ENCODE assay signal across 10 mouse cellular contexts in the genomic region with DNA sequence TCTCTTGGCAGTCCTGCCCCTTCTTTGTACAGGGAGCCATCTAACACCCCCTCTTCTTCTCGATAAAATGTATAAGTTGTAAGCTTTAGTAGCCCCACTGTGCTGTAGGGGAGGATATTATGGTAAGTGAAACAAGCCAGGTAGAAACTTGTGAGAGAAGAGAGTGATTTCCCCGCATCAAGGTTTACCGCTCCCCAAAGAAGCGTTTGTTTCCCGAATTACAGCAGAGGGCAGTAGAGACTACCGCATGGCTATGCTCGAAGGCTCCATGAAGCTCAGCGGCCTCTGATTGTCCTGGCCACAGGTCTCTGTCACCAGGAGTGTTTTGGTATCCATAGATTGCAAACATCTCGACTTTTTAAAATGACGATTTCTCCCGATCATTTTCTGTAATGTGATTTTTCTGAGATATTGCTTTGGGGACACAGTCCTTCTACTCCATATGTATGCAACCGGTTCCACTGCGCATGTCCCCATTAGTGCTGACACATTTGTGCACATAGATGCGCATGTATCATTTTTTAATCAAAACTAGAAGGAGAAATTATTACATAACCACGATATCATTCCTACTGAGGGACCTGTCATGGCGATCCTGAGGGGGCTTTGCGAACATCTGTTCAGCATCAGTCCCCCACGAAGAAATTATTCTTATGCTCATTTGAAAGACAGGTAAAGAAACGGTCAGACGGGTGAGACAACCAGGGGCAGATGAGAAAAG. TPM values are rescaled to one million over a fixed set of nuclear protein-coding genes. Genes with fewer than 3 reads are reported as not detected.
DNase-seq lines count a peak whose midpoint lies in the region; ATAC-seq and TF ChIP-seq lines count a peak whose summit lies in the region.
"Had no signal": no experiment of that assay in that cellular context is flagged by ENCODE, and none has a peak within 500 bp of the region (broad histone marks: within the 10 kb centered on the region; RNA-seq: fewer than 3 reads in every experiment).

No protein-coding gene starts in this region.

- no peaks in the 10 kb centered on the region for H3K36me3 ChIP-seq in hindbrain, embryonic 12.5 days
- no peaks in the 10 kb centered on the region for H3K36me3 ChIP-seq in lung, embryonic 16.5 days (ENCODE audit: control insufficient read depth, insufficient read depth, low read length)

- no peak overlapping the region for H3K9ac ChIP-seq in hindbrain, embryonic 12.5 days
- no peak overlapping the region for H3K9ac ChIP-seq in lung, embryonic 16.5 days (ENCODE audit: low read length)

- no peak overlapping the region for H3K4me2 ChIP-seq in hindbrain, embryonic 12.5 days (replicated peaks)
- H3K4me2 ChIP-seq in lung, embryonic 16.5 days (ENCODE audit: low read depth, low read length): no peak overlapping the region

- no peak overlapping the region for H3K4me3 ChIP-seq in layer of hippocampus, adult 2 months
- no peak overlapping the region for H3K4me3 ChIP-seq in cortical plate, adult 2 months (ENCODE audit: insufficient read depth, low read length)
- H3K4me3 ChIP-seq in hindbrain, embryonic 12.5 days: no peak overlapping the region
- no peak overlapping the region for H3K4me3 ChIP-seq in lung, embryonic 16.5 days (ENCODE audit: low read length)

- H3K9me3 ChIP-seq in hindbrain, embryonic 12.5 days (replicated peaks): no peaks in the 10 kb centered on the region
- H3K9me3 ChIP-seq in lung, embryonic 16.5 days (ENCODE audit: control insufficient read depth, low read length): no peaks in the 10 kb centered on the region

- H3K4me1 ChIP-seq in cortical plate, adult 2 months (ENCODE audit: control insufficient read depth, insufficient read depth, low read length): no peaks in the 10 kb centered on the region
- peaks cover 8% of the 10 kb centered on the region for H3K4me1 ChIP-seq in hindbrain, embryonic 12.5 days
- H3K4me1 ChIP-seq in lung, embryonic 16.5 days (replicated peaks; ENCODE audit: control insufficient read depth, insufficient read depth, low read length): peaks cover 2% of the 10 kb centered on the region

- peaks cover 37% of the 10 kb centered on the region for H3K27me3 ChIP-seq in hindbrain, embryonic 12.5 days
- H3K27me3 ChIP-seq in lung, embryonic 16.5 days (ENCODE audit: control insufficient read depth, insufficient read depth, low read depth, low read length): peaks cover 23% of the 10 kb centered on the region

- no peak overlapping the region for H3K27ac ChIP-seq in layer of hippocampus, adult 2 months
- no peak overlapping the region for H3K27ac ChIP-seq in cortical plate, adult 2 months (ENCODE audit: insufficient read depth, low read length)
- H3K27ac ChIP-seq in hindbrain, embryonic 12.5 days: no peak overlapping the region
- H3K27ac ChIP-seq in lung, embryonic 16.5 days (ENCODE audit: low read length): no peak overlapping the region

- no peak for TF ChIP-seq POLR2A in cortical plate, adult 2 months (IDR thresholded peaks at IDR 0.05; ENCODE audit: extremely low read depth, insufficient read depth, low read length)

- TF ChIP-seq CTCF in layer of hippocampus, adult 2 months (conservative IDR thresholded peaks at IDR 0.05): peak; percentile 90
- TF ChIP-seq CTCF in cortical plate, adult 2 months (IDR thresholded peaks at IDR 0.05; ENCODE audit: extremely low read depth, insufficient read depth, low read length): peak; percentile 87

- WGBS in hindbrain, embryonic 12.5 days: 27% methylated on average over 20 of the region's 20 CpGs
- 32% methylated on average over 20 of the region's 20 CpGs for WGBS in lung, embryonic 16.5 days

- peak; percentile 60 for ATAC-seq in hindbrain, embryonic 12.5 days (ENCODE audit: low FRiP score)
- peak; percentile 51; the same call in 1 of the 2 replicates for ATAC-seq in lung, embryonic 16.5 days (ENCODE audit: low read depth)
- no peak for ATAC-seq in erythroblast, adult 5-6 weeks (replicated peaks; ENCODE audit: low FRiP score, poor library complexity, severe bottlenecking)

- DNase-seq in layer of hippocampus, adult 2 months (ENCODE audit: low spot score in 2 of 2): peak; percentile 29 to 62
- no peak for DNase-seq in layer of hippocampus, adult 9-11 months
- peak; percentile 71 for DNase-seq in R1 (ENCODE audit: low read depth, low spot score)
- peak; percentile 53 for DNase-seq in retina, postnatal 7 days (ENCODE audit: low read depth, low spot score)

RNA-seq across cellular contexts. Expression of a gene that starts 13.7 kb away (rescaled TPM):
- 100 to 1,000 TPM; 183 to 184 TPM for total RNA-seq in layer of hippocampus, adult 2 months (2021)
- 178 and 182 TPM in 2 replicates for polyA plus RNA-seq in cortical plate, adult 2 months (2012; rRNA removed)
- 615 and 624 TPM in 2 replicates for polyA plus RNA-seq in hindbrain, embryonic 12.5 days (2016; fragmentation: Nextera tagmentation; extraction: Ambion mirVana)
- 736 and 786 TPM in 2 replicates for polyA plus RNA-seq in lung, embryonic 16.5 days (2015; fragmentation: Nextera tagmentation; extraction: Ambion mirVana)
- 384 and 435 TPM in 2 replicates for total RNA-seq in erythroblast, adult 5-6 weeks (2015; ENCODE audit: low replicate concordance)
- 473 and 516 TPM in 2 replicates for total RNA-seq in erythroblast, adult 5-6 weeks (2017; ENCODE audit: low replicate concordance)

RNA-seq across cellular contexts. Expression of a gene that starts 26.7 kb away (rescaled TPM):
- not detected for total RNA-seq in layer of hippocampus, adult 2 months (2021)
- polyA plus RNA-seq in cortical plate, adult 2 months (2012; rRNA removed): not detected in 2 replicates
- 29.8 and 33.8 TPM in 2 replicates for polyA plus RNA-seq in hindbrain, embryonic 12.5 days (2016; fragmentation: Nextera tagmentation; extraction: Ambion mirVana)
- not detected in 2 replicates for polyA plus RNA-seq in lung, embryonic 16.5 days (2015; fragmentation: Nextera tagmentation; extraction: Ambion mirVana)
- total RNA-seq in erythroblast, adult 5-6 weeks (2015; ENCODE audit: low replicate concordance): not detected in 2 replicates
- total RNA-seq in erythroblast, adult 5-6 weeks (2017; ENCODE audit: low replicate concordance): not detected in 2 replicates
- total RNA-seq: layer of hippocampus, adult 8-10 months had no signal
- polyA plus RNA-seq: stomach, embryonic 14.5 days had no signal

RNA-seq across cellular contexts. Expression of a gene that starts 29.5 kb away (rescaled TPM):
- 1 to 10 TPM; 4.1 TPM for total RNA-seq in layer of hippocampus, adult 2 months (2021)
- 1.8 and 2.0 TPM in 2 replicates for polyA plus RNA-seq in cortical plate, adult 2 months (2012; rRNA removed)
- polyA plus RNA-seq in hindbrain, embryonic 12.5 days (2016; fragmentation: Nextera tagmentation; extraction: Ambion mirVana): 9.8 and 10.7 TPM in 2 replicates
- polyA plus RNA-seq in lung, embryonic 16.5 days (2015; fragmentation: Nextera tagmentation; extraction: Ambion mirVana): 10.8 and 11.3 TPM in 2 replicates
- total RNA-seq in erythroblast, adult 5-6 weeks (2015; ENCODE audit: low replicate concordance): not detected in 2 replicates
- not detected in 2 replicates for total RNA-seq in erythroblast, adult 5-6 weeks (2017; ENCODE audit: low replicate concordance)

Comparison
In these comparisons a context has a peak if more than half of its experiments do, and no peak if none do; other contexts are left out.
1. RNA of a gene that starts 26.7 kb away (polyA plus RNA-seq): 29.8 to 33.8 TPM in hindbrain, embryonic 12.5 days; not detected in cortical plate, adult 2 months and not detected in lung, embryonic 16.5 days; every median in the first group is over 10 times any median in the second.